Mouse (Mus musculus): ENCODE results near the gene Man2a1.

Man2a1 gene

DNA sequence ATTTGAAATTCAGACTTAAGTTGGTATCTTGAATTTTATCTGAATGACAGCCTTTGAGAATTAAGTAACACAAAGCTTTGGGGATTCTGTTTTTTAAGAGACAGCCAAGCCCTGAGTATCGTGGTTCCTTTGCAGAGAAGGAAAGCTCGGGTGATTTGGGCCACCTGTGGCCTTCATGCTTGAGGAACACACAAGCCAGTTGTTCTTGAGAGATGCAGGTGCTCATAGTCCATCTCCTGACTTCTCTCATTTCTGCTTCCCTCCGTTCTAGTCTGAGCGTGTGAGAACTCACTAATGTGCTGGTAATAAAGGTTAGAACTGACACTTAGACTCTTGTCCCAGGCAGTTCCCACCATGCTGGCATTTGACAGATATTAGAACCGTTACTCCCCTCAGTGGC lies 28.9 kb downstream of the Man2a1 start:
- DNase-seq (ENCODE audit: low read depth, low spot score): no peak

DNA sequence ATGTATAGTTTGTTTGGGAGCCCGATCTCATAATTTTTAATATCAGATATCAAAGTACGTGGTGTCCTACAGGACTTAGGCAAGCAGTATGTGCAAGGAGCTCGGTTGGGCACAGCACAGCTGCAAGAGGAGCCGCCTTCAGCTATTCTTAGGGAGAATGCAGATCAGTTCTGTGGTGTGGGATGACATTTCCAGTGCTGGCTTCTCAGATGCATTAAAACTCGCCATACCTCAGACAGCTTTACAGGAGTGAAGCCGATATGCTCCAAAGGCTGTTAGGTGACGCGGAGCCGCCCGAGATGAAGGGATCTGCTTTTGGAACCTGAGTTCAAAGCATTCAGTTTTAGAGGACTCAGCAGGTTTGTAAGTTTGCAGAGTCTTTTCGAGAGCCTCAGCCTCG lies 30.0 kb downstream of the Man2a1 start:
- no peak for DNase-seq (ENCODE audit: low read depth, low spot score)

DNA sequence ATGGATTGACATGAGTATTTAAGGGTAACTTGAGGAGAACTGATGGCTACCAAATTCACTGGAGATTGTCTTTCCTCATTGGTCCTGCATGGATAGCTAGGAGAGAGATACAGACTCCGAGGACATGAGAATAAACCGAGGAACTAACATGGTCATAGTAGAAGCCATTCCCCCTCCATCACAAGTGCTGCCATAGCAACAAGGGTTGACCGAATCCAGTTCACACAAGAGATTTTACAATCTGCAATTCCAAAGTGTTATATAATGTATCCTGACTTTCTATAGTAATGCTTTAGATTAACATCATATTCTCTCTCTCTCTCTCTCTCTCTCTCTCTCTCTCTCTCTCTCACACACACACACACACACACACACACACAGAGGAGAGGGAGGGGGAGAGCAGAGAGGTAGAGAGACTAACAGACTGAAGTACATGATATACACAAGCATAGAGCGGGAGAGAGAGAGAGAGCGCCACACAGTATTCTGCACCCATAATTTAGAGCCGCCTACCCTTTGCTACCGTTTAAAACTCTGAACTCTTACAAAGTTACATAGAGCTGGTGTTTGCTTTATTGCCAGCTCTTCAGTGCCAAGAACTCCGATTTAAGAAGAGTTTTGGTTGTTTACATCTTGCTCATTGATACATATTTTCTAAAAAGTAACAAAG lies 37.5 kb downstream of the Man2a1 start:
- DNase-seq (ENCODE audit: low read depth, low spot score): no peak

DNA sequence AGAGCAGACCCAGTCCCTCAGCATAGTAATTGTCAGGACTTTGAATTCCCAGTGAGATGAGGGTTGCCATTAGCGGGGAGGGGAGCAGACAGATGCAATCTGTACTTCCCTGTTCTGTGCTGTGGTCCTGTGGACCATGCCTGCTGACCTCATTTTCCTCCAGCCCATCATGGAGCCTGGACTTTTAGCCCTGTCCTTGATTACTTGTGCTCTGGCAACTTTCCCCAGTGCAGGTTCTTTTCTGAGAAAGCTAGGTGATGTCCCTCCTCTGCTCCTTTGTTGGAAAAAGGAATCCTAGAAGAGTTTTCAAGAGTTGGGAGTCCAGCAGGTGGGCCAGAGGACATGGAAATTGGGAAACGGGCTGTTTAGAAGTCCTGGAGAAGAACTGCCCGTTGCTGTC lies 40.8 kb downstream of the Man2a1 start:
- DNase-seq (ENCODE audit: low read depth, low spot score): no peak

DNA sequence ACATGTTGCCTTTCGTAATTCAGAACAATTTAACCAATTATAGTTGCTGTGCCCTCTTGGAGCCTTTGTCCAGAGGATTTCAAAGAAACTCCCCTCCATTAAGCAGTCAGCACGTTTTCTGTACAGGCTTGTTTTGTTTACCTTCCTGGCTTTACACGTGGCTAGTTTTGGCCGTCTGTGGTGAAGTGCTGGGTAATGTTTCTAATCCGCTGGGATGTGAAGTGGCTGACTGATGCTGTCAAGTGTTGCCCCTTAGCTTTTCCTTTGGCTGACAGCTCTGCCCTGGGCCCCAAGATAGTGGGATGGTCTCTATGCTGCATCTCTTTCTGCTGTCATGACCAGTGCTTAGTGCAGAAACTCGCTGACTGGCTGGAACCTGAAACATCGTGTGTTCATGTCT lies 43.1 kb downstream of the Man2a1 start:
- DNase-seq (ENCODE audit: low read depth, low spot score): no peak

DNA sequence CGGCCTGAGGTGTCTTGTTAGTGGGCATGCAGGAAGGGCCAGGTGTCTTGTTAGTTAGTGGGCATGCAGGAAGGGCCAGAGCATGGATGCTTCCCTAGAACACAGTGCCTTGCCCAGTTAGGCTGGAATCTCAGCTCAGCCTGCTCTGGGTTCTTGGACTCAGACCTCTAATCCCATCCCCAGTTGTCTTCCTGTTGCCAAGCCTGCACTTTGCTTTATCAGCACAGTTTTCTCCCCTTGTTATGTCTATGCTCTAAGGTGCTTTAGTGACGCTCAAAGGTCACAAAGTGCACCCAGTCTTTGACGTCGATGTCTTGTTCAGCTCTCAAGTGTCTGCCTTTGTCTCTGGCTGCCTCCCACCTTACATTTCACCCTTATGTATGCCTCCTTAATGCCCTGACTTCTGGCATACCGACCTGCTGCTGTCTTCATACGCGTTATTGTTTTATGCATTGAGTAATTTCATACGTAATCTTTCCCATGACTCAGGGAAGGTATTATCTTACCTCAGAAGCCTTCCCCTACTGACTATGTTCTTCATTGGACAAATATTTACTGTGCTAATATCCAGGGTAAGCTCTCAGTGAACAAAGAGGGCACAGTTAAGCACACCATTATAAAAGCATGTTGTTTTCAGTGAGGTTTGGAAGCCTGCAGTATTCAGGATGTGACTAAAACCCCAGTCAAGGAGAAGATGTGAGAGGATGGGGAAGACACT lies 44.5 kb downstream of the Man2a1 start:
- no peak for DNase-seq (ENCODE audit: low read depth, low spot score)

DNA sequence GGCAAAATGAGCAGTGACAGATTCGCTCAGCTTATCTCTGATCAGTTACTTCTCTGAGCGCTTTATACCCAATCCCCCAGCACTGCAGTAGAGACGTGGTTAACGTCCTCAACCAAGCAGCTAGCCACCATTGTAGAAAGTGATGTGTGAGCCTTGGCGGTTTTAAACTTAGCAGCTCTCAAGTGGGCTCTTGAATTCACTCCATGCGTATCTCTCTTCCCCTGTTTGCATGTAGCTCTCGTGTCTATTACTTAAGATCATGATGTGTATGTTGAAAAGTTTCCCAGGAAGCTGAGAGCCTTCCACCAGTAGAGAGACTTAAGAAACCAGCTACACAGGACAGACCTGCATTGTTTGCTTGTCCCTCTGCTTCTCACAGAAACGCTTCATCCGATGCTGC lies 46.9 kb downstream of the Man2a1 start:
- no peak for DNase-seq (ENCODE audit: low read depth, low spot score)

DNA sequence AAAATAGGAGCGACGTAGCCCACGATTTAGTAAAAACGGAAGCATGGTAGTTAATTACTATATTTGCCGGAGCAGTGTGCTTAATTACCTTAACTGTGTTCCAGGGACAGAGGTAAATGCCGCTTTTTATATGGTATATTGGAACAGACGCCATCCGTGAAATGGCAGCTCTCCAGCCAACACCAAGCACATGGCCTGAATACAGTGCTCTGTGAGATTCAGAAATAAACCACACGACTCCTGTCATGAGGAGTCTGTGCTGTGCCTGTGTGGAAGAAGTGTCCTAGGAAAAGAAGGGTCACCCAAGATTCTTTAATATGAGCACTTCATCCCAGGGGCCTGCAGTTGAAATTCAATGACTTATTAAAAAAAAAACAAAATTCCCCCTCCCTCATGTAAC lies 50.2 kb downstream of the Man2a1 start:
- no peak for DNase-seq (ENCODE audit: low read depth, low spot score)

DNA sequence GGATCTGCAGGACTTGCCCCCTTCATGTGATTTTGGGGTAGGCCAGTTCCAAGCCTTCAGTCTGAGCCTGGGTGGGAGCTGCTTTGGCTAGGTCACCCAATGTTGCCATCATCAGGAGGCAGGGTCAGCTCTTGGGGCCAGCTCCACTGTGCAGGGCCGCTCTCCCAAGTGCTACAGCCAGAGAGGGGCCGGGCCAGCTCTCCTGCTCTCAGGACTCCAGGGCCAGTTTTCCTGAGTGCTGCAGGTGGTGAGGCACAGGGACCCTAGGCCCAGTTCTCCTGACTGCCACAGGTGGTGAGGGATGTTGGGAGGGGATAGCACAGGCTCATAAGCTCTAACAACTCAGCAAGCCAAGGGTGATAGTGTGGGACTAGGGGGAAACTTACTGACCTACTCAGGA lies 53.1 kb downstream of the Man2a1 start:
- DNase-seq (ENCODE audit: low read depth, low spot score): no peak

DNA sequence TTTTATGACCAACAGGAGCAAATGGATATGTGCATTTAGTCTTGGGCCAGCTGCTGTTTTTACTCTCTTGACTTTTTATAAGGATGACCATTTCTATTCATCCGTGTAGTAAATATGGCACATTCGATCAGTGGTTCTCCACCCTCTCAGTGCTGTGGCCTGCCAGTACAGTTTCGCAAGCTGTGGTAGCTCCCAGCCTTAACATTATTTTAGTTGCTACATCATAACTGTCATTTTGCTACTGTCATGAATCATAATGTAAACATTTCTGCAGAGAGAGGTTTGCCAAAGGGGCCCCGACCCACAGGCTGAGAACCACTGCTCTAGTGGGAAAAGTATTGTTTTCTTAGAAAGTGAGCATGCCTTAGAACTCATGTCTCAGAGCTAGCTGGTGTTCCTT lies 59.1 kb downstream of the Man2a1 start:
- peak; percentile 47 for DNase-seq (ENCODE audit: low read depth, low spot score)

DNA sequence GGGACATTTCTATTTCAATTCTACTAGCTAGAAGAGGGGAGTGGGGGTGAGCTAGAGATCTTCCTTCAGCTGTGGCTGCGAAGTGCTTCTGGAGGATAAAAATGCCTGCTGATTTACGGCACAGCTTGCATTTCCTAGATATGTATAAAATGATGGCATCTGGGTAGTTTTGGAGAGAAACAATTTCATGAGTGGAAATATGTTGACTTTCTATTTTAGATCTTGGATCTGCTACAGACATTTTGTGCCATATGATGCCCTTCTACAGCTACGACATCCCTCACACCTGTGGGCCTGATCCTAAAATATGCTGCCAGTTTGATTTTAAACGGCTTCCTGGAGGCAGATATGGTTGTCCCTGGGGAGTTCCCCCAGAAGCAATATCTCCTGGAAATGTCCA lies 66.0 kb downstream of the Man2a1 start:
- no peak for DNase-seq (ENCODE audit: low read depth, low spot score)

DNA sequence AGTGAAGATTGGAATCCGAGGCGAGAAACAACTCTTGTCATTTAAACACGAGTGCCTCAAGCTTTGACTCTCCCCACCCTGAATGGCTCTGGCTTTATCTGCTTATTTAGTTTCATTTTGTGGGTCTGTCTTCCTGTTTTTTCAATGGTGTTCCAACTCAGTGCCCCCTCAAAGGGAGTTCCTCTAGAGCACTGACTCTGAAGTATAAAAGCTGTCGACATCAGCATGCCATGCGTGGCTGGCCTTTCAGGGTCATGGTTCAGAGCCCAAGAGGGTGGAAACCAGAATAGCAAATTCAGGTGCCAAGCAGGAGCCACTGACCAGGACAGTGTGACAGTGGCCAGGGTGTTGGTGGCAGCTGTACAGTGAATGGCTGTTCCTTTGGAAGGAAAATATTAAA lies 68.0 kb downstream of the Man2a1 start:
- no peak for DNase-seq (ENCODE audit: low read depth, low spot score)

DNA sequence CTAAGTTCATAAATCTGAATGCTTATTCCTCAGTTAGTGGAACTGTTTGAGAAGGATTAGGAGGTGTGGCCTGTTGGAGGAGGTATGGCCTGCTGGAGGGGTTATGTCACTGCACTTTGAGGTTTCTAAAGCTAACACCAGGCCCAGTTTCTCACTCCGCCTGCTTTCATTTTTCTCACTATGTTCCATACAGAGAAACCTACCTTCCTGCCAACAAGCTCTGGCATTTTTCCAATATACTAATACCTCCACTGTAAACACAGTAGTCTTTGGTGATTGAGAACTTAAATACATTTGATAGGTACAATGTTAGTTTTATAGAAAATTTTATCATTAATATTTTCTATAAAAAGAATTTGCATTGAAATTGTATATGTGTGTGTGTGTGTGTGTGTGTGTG lies 73.9 kb downstream of the Man2a1 start:
- no peak for DNase-seq (ENCODE audit: low read depth, low spot score)

DNA sequence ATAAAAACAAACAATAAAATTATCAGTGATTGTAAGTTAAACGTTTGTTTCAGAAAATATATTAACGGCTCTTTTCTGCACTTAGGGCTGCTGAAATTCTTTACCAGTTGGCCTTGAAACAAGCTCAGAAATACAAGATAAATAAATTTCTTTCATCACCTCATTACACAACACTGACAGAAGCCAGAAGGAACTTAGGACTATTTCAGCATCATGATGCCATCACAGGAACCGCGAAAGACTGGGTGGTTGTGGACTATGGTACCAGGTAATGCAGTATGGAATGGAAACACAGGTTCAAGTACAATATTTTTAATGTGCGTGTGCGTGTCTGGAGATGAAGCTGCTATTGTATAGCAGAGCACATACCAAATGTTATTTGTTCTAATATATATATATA lies 74.4 kb downstream of the Man2a1 start:
- DNase-seq (ENCODE audit: low read depth, low spot score): no peak

DNA sequence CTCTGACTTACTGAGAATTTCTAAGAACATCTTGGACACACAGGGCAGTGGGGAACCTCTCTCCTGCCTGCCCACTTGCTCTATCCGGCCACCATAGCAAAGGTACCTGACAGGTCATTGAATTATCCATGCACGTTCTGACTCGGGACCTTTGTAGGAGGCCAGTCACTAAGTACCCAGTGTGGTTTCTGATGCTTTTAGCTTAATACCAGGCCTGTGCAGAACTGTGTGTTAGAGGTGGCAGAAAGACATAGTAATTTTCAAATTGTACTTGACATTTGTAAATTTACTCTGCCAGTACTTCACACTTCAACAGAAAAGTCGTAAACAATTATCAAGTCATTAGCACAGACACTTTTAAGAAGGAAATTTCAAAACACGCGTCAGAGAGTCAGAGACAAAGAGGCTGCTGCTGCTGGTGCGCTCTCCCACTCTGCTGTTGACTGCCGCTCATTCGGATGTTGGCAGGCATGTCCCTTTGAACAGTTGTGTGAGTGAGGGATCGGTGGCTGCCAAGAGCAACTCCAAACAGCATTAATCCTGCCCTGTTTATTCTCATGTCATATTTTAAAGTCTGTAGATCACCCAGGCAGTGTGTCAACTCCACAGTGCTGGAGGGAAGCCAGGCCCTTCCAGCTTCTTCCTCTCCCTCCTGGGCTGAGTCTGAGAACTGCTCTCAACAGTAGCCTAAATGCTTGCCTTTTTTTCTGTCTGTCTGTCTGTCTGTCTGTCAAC lies 76.4 kb downstream of the Man2a1 start:
- DNase-seq (ENCODE audit: low read depth, low spot score): peak; percentile 7

DNA sequence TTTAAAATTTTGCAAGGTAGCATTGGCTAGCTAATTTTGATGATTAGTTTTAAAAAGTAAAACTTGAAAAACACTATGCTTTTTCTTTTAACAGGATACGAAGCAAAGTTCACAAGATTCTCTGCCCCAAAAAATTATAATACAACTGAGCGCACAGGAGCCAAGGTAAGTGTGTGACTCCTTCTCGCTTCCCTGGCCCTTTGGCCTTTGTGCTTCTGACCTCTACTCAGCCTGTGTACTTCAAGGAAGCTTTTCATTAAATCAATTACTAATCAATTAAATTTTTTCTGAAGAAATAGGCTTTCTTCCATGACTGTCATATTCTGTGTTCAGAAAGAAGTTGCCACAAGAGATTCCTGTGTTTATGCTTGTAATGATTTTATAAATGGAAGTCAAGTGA lies 80.9 kb downstream of the Man2a1 start:
- no peak for DNase-seq (ENCODE audit: low read depth, low spot score)

DNA sequence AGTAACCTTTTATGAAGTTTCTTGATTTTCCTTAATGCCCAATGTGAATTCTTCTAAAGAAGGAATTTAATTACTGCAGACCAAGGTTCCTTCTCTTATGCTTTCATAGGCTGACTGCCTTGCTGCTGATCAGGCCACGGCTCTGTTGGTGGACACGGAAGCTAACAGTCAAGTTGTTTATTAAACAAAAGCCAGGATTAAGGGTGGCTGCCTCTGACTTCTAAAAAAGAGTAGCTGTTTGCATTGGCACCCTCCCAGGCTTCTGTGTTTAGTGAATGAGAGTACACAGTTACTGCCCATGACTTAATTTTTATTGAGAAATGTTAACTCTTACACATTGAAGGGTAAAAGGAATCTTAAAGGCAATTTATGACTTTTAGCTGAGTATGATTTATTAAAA lies 81.4 kb downstream of the Man2a1 start:
- DNase-seq (ENCODE audit: low read depth, low spot score): no peak

DNA sequence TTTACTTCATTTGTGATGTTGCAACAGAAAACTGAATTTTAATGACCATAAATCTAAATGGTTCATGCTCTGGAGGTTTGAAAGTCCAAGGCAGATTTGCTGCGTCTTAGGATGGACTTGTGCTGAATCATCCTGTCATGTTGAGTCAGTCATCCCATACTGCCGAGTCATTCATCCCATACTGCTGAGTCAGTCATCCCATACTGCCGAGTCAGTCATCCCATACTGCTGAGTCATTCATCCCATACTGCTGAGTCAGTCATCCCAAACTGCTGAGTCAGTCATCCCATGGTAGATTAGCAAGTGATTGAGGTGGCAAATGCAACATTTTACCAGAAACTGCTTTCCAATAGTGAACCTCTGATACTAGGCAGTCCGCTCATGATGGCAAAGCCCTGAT lies 83.6 kb downstream of the Man2a1 start:
- peak; percentile 68 for DNase-seq (ENCODE audit: low read depth, low spot score)

DNA sequence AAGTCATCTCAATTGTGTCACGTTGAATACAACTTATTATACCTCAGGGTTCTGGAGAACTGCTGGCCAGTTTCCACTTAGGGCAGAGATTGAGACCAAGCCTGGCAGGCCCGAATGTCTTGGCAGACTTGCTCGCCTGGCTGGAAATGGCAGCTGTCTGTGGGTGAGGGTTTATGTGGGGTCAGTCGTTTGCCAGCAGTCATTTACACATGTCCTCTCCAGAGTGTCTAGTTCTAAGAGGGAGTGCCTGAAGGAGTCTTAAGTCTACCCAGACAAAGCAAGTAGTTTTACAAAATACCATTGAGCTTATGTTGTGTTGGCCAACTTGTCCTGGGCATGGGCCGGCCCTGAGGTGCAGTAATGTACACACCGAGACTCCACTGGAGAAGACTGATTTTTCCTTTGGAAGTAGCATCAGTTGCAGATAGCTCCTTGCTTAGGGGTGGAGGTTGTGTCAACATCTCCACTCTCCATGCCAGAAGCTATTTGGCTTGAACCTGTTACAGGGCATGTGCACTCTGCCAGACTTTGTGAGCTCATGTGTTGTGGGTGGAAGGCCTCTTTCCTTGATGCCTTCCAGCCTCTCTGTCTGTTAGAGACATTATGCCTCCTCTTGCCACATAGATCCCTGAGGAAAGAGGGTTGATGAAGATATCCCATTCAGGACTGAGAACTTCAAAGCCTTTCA lies 84.8 kb downstream of the Man2a1 start:
- DNase-seq (ENCODE audit: low read depth, low spot score): no peak

DNA sequence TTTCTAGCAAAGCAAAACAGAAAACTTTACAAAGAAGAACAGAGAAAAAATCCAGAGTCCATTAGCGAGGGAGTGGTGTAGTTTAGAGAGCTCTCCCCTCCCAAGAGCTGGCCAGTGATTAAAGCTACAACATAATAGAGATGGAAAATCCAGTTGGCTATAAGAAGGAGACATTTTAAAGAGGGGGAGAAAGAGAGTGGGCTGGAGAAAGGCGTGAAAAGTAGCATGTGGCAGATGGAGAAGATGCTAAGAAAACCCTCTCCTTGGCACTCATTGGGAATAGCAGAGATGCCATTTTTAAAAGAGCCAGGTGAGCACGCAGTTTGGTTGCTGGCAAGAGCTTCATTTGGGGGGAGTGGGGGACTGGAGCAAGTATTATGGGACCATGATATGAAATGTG lies 89.1 kb downstream of the Man2a1 start:
- no peak for DNase-seq (ENCODE audit: low read depth, low spot score)

DNA sequence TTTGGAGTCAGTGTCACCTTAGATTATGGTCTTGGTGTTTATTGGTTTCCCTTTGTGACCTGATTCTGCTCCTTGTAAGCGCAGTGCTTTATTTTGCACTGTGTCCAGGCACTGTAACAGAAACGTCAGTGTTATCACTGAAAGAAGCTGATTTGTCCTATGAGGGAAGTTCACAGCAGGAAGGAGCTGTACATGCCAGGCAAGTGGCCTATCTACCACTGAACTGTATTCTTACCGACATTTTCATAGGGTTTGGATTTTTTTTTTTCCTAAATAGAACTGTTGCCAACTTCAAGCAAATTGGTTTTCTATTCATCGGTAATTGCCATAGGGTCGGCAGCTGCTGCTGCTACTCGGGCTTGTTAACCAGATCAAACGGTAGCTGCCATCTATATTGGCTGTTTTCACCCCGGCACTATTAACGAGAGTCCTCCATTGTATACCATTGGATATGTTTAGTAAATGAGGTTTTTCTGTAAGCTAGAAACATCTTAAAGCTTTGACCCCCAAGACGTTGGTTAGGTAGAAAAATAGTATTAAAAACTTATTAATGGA lies 96.8 kb downstream of the Man2a1 start:
- no peak for DNase-seq (ENCODE audit: low read depth, low spot score)

DNA sequence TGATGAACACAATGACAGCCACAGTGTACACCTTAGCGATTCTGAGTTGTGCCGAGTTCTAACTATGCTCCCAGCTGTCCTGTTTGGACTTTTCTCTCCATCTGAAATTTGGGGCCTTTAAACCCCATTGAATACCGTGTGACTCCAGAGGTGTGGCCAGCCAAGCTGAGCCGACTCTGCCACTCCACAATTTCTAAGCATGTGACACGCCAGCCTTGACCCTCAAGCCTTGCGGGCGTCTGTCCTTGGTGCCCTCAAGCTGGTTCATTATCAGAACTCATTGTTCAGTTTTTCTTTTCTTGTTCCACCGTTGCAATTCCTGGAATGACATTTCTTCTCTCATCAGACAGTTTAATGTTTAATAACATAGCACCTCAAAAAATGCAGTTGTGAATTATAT lies 98.0 kb downstream of the Man2a1 start:
- no peak for DNase-seq (ENCODE audit: low read depth, low spot score)

All from 3T3-L1 (cell line).